Mouse (Mus musculus): Measurements from ENCODE around the gene Dnajb7.

DNA sequence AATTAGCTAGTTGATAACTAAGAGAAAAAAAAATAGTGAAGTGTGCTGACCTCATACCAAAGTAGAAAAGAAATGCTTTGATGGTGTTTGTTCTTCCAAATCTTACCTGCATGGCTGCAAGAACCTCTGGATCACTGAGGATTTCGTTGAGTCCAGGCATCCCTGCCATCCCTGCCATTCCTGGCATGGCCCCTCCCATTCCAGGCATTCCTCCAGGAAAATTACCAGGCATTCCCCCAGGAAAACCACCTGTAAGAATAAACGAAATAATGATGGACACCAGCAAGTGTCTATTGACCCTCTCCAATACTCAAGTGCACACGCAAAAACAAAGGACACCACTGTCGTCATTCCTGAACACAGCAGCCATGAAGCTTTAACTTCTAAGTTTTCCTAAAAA, 41.9 kb downstream of the Dnajb7 start:
- TF ChIP-seq CTCF (IDR thresholded peaks at IDR 0.05; ENCODE audit: borderline replicate concordance, extremely low read depth, insufficient read depth, insufficient read length) (no peak), POLR2A (IDR thresholded peaks at IDR 0.05; ENCODE audit: borderline replicate concordance, extremely low read depth, insufficient read depth, insufficient read length, poor library complexity, severe bottlenecking) (no peak)

All from brain, embryonic 14.5 days (tissue).